Mouse (Mus musculus) stomach, postnatal 0 days (tissue): ENCODE data around the gene Rtn1.

Experiments
- CTCF ChIP-seq: IDR thresholded peaks from 2 replicates; pipeline ENCODE4 v1.5.1; 2016; ENCODE audit warnings: antibody characterized with exemption, low read depth, mild to moderate bottlenecking, moderate library complexity
- EP300 ChIP-seq: optimal IDR thresholded peaks from 2 replicates; pipeline ENCODE3; 2016; ENCODE audit warnings: antibody characterized with exemption

DNA sequence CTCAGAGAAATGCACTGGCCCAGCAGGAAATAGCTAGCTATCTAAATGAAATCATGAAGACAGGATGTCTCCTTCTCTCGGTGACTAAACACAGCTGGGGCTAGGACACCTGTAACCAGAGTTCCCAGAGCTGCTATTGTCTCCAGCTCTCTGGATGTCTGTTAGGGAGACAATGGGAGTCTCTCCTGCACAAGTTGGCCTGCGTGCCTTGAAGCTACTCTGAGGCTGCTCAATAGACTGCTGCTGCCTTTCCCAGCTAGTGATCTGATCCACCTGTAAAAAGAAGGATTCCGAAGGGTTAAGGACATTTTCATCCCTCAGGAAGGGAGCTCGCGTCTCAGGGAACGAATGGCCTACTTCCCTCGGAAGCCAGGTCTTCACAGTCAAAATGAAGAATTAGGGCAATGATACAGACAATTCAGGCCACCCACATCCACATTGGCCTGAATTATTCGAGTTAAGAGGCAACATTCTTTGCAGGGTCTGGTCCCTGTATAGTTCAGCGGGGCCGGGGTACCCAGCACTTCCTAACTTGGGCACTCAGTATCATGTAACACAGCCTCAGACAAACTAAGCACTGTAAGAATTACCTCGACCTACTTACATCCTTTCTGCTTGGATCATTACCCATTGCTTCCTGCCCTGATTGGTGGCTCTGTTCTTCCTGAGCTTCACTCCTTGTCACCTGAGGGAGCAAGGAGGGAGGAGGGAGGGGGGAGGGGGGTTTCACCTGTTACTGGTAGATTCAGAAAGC is 51.0 kb downstream of the Rtn1 start:
- TF ChIP-seq CTCF = no peak
- TF ChIP-seq EP300 = no peak
